Mouse (Mus musculus) fibroblast of lung, adult 2 months (primary cell): ENCODE measurements around the gene Psg25.
"Not testable (repeated sequence)": the region's sequence is repeated elsewhere in the genome, so short reads cannot be mapped to it uniquely, and the experiment has no call there.

Source experiments
- DNase-seq: peaks from one replicate; pipeline ENCODE4 v3.0.0-alpha.2; 2011; ENCODE audit warnings: low read depth

The Psg25 gene

GRCm38 (mm10) chr7:18532169-18532568 lies at the start of gene Psg25:
Psg25 (minus strand) TSS chr7:18532269.
- no peak for DNase-seq

- DNase-seq = no peak
Measured at GRCm38 (mm10) chr7:18567205-18567604, 35.1 kb upstream of the Psg25 start, which contains the start of gene Psg27. Psg27 (minus strand) TSS chr7:18567305.

GRCm38 (mm10) chr7:18559850-18560249 lies 27.8 kb upstream of the Psg25 start:
- no peak for DNase-seq

GRCm38 (mm10) chr7:18555751-18556150 lies 23.7 kb upstream of the Psg25 start:
- not testable (repeated sequence) for DNase-seq

- DNase-seq = no peak
Measured at GRCm38 (mm10) chr7:18533420-18533819, 1.4 kb upstream of the Psg25 start.

- DNase-seq = no peak
Measured at GRCm38 (mm10) chr7:18524668-18525067, 7.4 kb downstream of the Psg25 start.

- not testable (repeated sequence) for DNase-seq
Measured at GRCm38 (mm10) chr7:18512848-18513247, 19.2 kb downstream of the Psg25 start.

- DNase-seq = not testable (repeated sequence)
Measured at GRCm38 (mm10) chr7:18512417-18512816, 19.7 kb downstream of the Psg25 start.

- DNase-seq = no peak
Measured at GRCm38 (mm10) chr7:18511479-18511878, 20.6 kb downstream of the Psg25 start.

- no peak for DNase-seq
Measured at GRCm38 (mm10) chr7:18484077-18484476, 48.0 kb downstream of the Psg25 start, which contains the start of gene Psg26. Psg26 (minus strand) TSS chr7:18484177.
